Mouse (Mus musculus): ENCODE measurements around the gene Adam15. TPM values are rescaled to one million over a fixed set of nuclear protein-coding genes. Genes with fewer than 3 reads are reported as not detected.

Adam15 gene
- 56.3 and 59.1 TPM in 2 replicates for total RNA-seq (2012; rRNA removed)

- peaks cover 3% of the 10 kb centered on the region; the same call in 1 of the 2 replicates for H3K36me3 ChIP-seq (ENCODE audit: control insufficient read depth, insufficient read depth, low read length, poor library complexity, severe bottlenecking)
- in situ Hi-C loops (cut with MboI; ENCODE audit: low sequenced_read_pairs in 2 of 2, unreplicated experiment in 2 of 2): no loop called here
Measured at GRCm38 (mm10) chr3:89349869-89350501, at the start of gene Adam15. Adam15 (minus strand) TSS chr3:89349996.

DNA sequence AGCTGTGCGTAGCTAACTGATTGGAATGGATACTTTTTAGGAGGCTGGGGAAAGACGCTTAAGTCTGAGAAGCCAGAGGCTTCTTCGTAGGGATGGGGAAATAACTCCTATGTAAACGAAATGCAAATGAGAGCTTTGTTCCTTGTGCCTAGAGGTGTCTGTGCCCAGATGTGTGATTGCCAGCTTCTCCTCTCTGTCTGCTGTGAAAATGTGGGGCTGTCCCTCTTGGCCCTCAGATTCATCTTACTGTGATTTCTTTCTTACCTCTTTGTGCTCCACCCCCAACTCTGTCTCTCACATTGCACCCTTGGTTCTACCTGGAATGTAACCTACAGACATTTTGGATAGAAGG, 46.8 kb upstream of the Adam15 start:
- H3K36me3 ChIP-seq (ENCODE audit: control insufficient read depth, insufficient read depth, low read length, poor library complexity, severe bottlenecking): peaks cover 4% of the 10 kb centered on the region; the same call in 1 of the 2 replicates
- TF ChIP-seq CHD2 (IDR thresholded peaks at IDR 0.05; ENCODE audit: low read depth, low read length) (no peak), ZC3H11A (IDR thresholded peaks at IDR 0.05; ENCODE audit: borderline replicate concordance, low read depth, low read length) (no peak), MAFK (IDR thresholded peaks at IDR 0.05; ENCODE audit: insufficient read depth, low read depth, low read length) (no peak), HCFC1 (IDR thresholded peaks at IDR 0.05; ENCODE audit: borderline replicate concordance, insufficient read depth, low read length) (no peak), ZNF384 (IDR thresholded peaks at IDR 0.05; ENCODE audit: low read depth, low read length) (no peak)
- peak overlapping the region; percentile 21; the same call in 1 of the 2 replicates for H3K9ac ChIP-seq (ENCODE audit: insufficient read depth, low read depth, low read length, poor library complexity, severe bottlenecking)
- DNase-seq (ENCODE audit: low read depth, low spot score): no peak
- in situ Hi-C loops (cut with MboI; ENCODE audit: low sequenced_read_pairs in 2 of 2, unreplicated experiment in 2 of 2): no loop called here
- H3K27ac ChIP-seq (ENCODE audit: insufficient read depth, low read depth, low read length, poor library complexity, severe bottlenecking): no peak overlapping the region
- H3K4me3 ChIP-seq (ENCODE audit: insufficient read depth in 1 of 2, low read depth in 1 of 2, low read length in 2 of 2, poor library complexity in 1 of 2, severe bottlenecking in 1 of 2): peak overlapping the region; percentile 52 to 64; a peak in 3 of 4 replicates
- no peaks in the 10 kb centered on the region for H3K9me3 ChIP-seq (ENCODE audit: control insufficient read depth, insufficient read depth, low read depth, low read length)
- no peaks in the 10 kb centered on the region; a peak in 1 of 4 replicates for H3K4me1 ChIP-seq (ENCODE audit: control insufficient read depth in 2 of 2, insufficient read depth in 2 of 2, low read length in 2 of 2, poor library complexity in 1 of 2)

More at GRCm38 (mm10) chr3:89349869-89350501, at the start of gene Adam15:
- no peak for DNase-seq (ENCODE audit: low read depth, low spot score)
- TF ChIP-seq MAFK (IDR thresholded peaks at IDR 0.05; ENCODE audit: insufficient read depth, low read depth, low read length) (no peak), ZC3H11A (IDR thresholded peaks at IDR 0.05; ENCODE audit: borderline replicate concordance, low read depth, low read length) (no peak), ZNF384 (IDR thresholded peaks at IDR 0.05; ENCODE audit: low read depth, low read length) (no peak), HCFC1 (IDR thresholded peaks at IDR 0.05; ENCODE audit: borderline replicate concordance, insufficient read depth, low read length) (no peak), CHD2 (IDR thresholded peaks at IDR 0.05; ENCODE audit: low read depth, low read length) (no peak)
- no peak within 1 kb of the TSS for H3K27ac ChIP-seq (ENCODE audit: insufficient read depth, low read depth, low read length, poor library complexity, severe bottlenecking)
- H3K9me3 ChIP-seq (ENCODE audit: control insufficient read depth, insufficient read depth, low read depth, low read length): no peaks in the 10 kb centered on the region
- peak within 1 kb of the TSS; percentile 91 to 98 for H3K4me3 ChIP-seq (ENCODE audit: insufficient read depth in 1 of 2, low read depth in 1 of 2, low read length in 2 of 2, poor library complexity in 1 of 2, severe bottlenecking in 1 of 2)
- H3K4me1 ChIP-seq (ENCODE audit: control insufficient read depth in 2 of 2, insufficient read depth in 2 of 2, low read length in 2 of 2, poor library complexity in 1 of 2): peaks cover 4 to 6% of the 10 kb centered on the region in 2 experiments; a peak in 1 of 4 replicates
- H3K9ac ChIP-seq (ENCODE audit: insufficient read depth, low read depth, low read length, poor library complexity, severe bottlenecking): peak within 1 kb of the TSS; percentile 80

DNA sequence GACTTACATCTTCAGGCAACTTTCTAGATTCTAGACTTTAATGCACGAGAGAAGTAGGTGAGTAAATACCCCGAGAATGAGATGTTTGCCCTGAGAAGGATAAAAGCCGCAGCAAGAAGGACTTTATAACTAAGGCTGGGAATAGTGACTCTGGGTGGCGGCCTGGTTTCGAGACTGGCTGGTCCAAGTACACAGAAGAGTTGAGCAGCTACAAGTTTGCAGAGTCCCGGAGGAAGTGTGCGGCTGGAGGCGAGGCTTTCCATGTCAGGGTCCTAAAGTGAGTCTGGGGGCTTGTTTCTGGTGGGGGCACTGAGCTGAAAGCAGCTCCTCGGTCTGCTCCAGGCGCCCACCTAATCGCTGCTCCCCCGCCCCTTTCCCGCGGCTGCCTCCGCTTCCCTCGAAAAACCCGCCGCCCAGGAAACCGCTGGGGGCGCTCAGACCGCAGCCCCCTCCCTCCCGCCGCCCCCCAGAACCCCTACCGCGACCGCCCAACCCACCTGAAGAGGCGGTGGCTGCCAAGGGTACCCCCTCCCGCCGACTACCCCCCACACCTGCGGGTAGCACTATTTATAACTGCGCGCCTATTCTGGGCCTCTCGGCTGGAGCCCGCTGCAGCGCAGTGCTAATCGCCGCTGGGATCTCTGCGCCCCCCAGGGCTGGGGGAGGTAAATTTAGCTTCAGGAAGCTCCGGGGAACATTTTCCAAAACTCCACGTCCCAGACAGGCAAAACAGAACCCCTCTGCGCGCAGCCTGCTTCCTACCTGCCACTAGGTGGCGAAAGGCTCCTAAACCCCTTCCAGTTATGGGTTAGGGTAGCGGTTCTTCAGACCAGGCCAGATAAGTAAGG, 46.2 kb upstream of the Adam15 start:
- in situ Hi-C loops (cut with MboI; ENCODE audit: low sequenced_read_pairs in 2 of 2, unreplicated experiment in 2 of 2): no loop called here
- H3K4me3 ChIP-seq (ENCODE audit: insufficient read depth in 1 of 2, low read depth in 1 of 2, low read length in 2 of 2, poor library complexity in 1 of 2, severe bottlenecking in 1 of 2): peak overlapping the region; percentile 52 to 64
- H3K36me3 ChIP-seq (ENCODE audit: control insufficient read depth, insufficient read depth, low read length, poor library complexity, severe bottlenecking): no peaks in the 10 kb centered on the region
- H3K9ac ChIP-seq (ENCODE audit: insufficient read depth, low read depth, low read length, poor library complexity, severe bottlenecking): peak overlapping the region; percentile 67
- peak; percentile 82 for DNase-seq (ENCODE audit: low read depth, low spot score)
- H3K4me1 ChIP-seq (ENCODE audit: control insufficient read depth in 2 of 2, insufficient read depth in 2 of 2, low read length in 2 of 2, poor library complexity in 1 of 2): peaks cover 0 to 4% of the 10 kb centered on the region in 2 experiments; a peak in 3 of 4 replicates
- H3K9me3 ChIP-seq (ENCODE audit: control insufficient read depth, insufficient read depth, low read depth, low read length): no peaks in the 10 kb centered on the region
- TF ChIP-seq ZNF384 (IDR thresholded peaks at IDR 0.05; ENCODE audit: low read depth, low read length): no peak
- no peak for TF ChIP-seq HCFC1 (IDR thresholded peaks at IDR 0.05; ENCODE audit: borderline replicate concordance, insufficient read depth, low read length)
- no peak for TF ChIP-seq CHD2 (IDR thresholded peaks at IDR 0.05; ENCODE audit: low read depth, low read length)
- TF ChIP-seq ZC3H11A (IDR thresholded peaks at IDR 0.05; ENCODE audit: borderline replicate concordance, low read depth, low read length): no peak
- no peak for TF ChIP-seq MAFK (IDR thresholded peaks at IDR 0.05; ENCODE audit: insufficient read depth, low read depth, low read length)
- H3K27ac ChIP-seq (ENCODE audit: insufficient read depth, low read depth, low read length, poor library complexity, severe bottlenecking): no peak overlapping the region

GRCm38 (mm10) chr3:89395419-89395805, 45.6 kb upstream of the Adam15 start:
- no peak for DNase-seq (ENCODE audit: low read depth, low spot score)
- TF ChIP-seq CHD2 (IDR thresholded peaks at IDR 0.05; ENCODE audit: low read depth, low read length) (no peak), HCFC1 (IDR thresholded peaks at IDR 0.05; ENCODE audit: borderline replicate concordance, insufficient read depth, low read length) (no peak), MAFK (IDR thresholded peaks at IDR 0.05; ENCODE audit: insufficient read depth, low read depth, low read length) (no peak), ZC3H11A (IDR thresholded peaks at IDR 0.05; ENCODE audit: borderline replicate concordance, low read depth, low read length) (no peak), ZNF384 (IDR thresholded peaks at IDR 0.05; ENCODE audit: low read depth, low read length) (no peak)
- in situ Hi-C loops (cut with MboI; ENCODE audit: low sequenced_read_pairs in 2 of 2, unreplicated experiment in 2 of 2): no loop called here
- no peaks in the 10 kb centered on the region for H3K9me3 ChIP-seq (ENCODE audit: control insufficient read depth, insufficient read depth, low read depth, low read length)
- peak overlapping the region; percentile 64 to 72 for H3K4me3 ChIP-seq (ENCODE audit: insufficient read depth in 1 of 2, low read depth in 1 of 2, low read length in 2 of 2, poor library complexity in 1 of 2, severe bottlenecking in 1 of 2)
- H3K9ac ChIP-seq (ENCODE audit: insufficient read depth, low read depth, low read length, poor library complexity, severe bottlenecking): no peak overlapping the region; the same call in 1 of the 2 replicates
- H3K36me3 ChIP-seq (ENCODE audit: control insufficient read depth, insufficient read depth, low read length, poor library complexity, severe bottlenecking): no peaks in the 10 kb centered on the region
- H3K4me1 ChIP-seq (ENCODE audit: control insufficient read depth in 2 of 2, insufficient read depth in 2 of 2, low read length in 2 of 2, poor library complexity in 1 of 2): peaks cover 0 to 8% of the 10 kb centered on the region in 2 experiments; a peak in 3 of 4 replicates
- no peak overlapping the region for H3K27ac ChIP-seq (ENCODE audit: insufficient read depth, low read depth, low read length, poor library complexity, severe bottlenecking)

Measured in ES-E14 (cell line).